Mouse (Mus musculus): ENCODE data around the gene Brinp3. TPM values are rescaled to one million over a fixed set of nuclear protein-coding genes. Genes with fewer than 3 reads are reported as not detected.

The Brinp3 gene
- polyA plus RNA-seq, 1 experiment from 2014 or later: 0.29 TPM

GRCm38 (mm10) chr1:146844087-146844486 lies 349.5 kb downstream of the Brinp3 start:
- ATAC-seq (ENCODE audit: insufficient number of reproducible peaks, low FRiP score, low TSS enrichment, low read depth) (no peak), DNase-seq (ENCODE audit: low spot score) (no peak)
- Histone ChIP-seq H3K4me2 (ENCODE audit: low read depth, severe bottlenecking) (no peak overlapping the region), H3K4me1 (ENCODE audit: control insufficient read depth, insufficient read depth, low read length) (no peaks in the 10 kb centered on the region), H3K27ac (replicated peaks; ENCODE audit: low read depth, low read length) (no peak overlapping the region), H3K9me3 (ENCODE audit: control insufficient read depth, low read length) (no peaks in the 10 kb centered on the region), H3K4me3 (ENCODE audit: low read depth, low read length) (no peak overlapping the region), H3K9ac (ENCODE audit: low read length) (no peak overlapping the region), H3K36me3 (ENCODE audit: control insufficient read depth, insufficient read depth, low read length) (no peaks in the 10 kb centered on the region), H3K27me3 (ENCODE audit: control insufficient read depth, insufficient read depth, low read length) (no peaks in the 10 kb centered on the region)
- WGBS: 79% methylated on average over 2 of the region's 2 CpGs

GRCm38 (mm10) chr1:146848892-146849291 lies 354.3 kb downstream of the Brinp3 start:
- WGBS: 93% methylated on average over 3 of the region's 3 CpGs
- Histone ChIP-seq H3K4me2 (ENCODE audit: low read depth, severe bottlenecking) (no peak overlapping the region), H3K27me3 (ENCODE audit: control insufficient read depth, insufficient read depth, low read length) (no peaks in the 10 kb centered on the region), H3K4me1 (ENCODE audit: control insufficient read depth, insufficient read depth, low read length) (no peaks in the 10 kb centered on the region), H3K9ac (ENCODE audit: low read length) (no peak overlapping the region), H3K4me3 (ENCODE audit: low read depth, low read length) (no peak overlapping the region), H3K36me3 (ENCODE audit: control insufficient read depth, insufficient read depth, low read length) (no peaks in the 10 kb centered on the region), H3K27ac (replicated peaks; ENCODE audit: low read depth, low read length) (no peak overlapping the region), H3K9me3 (ENCODE audit: control insufficient read depth, low read length) (no peaks in the 10 kb centered on the region)
- DNase-seq (ENCODE audit: low spot score): no peak
- no peak for ATAC-seq (ENCODE audit: insufficient number of reproducible peaks, low FRiP score, low TSS enrichment, low read depth)

GRCm38 (mm10) chr1:146850147-146850546 lies 355.6 kb downstream of the Brinp3 start:
- no peak overlapping the region for H3K4me3 ChIP-seq (ENCODE audit: low read depth, low read length)
- WGBS: 77% methylated on average over 2 of the region's 2 CpGs
- H3K9me3 ChIP-seq (ENCODE audit: control insufficient read depth, low read length): no peaks in the 10 kb centered on the region
- no peak overlapping the region for H3K27ac ChIP-seq (replicated peaks; ENCODE audit: low read depth, low read length)
- no peaks in the 10 kb centered on the region for H3K27me3 ChIP-seq (ENCODE audit: control insufficient read depth, insufficient read depth, low read length)
- ATAC-seq (ENCODE audit: insufficient number of reproducible peaks, low FRiP score, low TSS enrichment, low read depth) (no peak), DNase-seq (ENCODE audit: low spot score) (no peak)
- no peaks in the 10 kb centered on the region for H3K36me3 ChIP-seq (ENCODE audit: control insufficient read depth, insufficient read depth, low read length)
- H3K4me2 ChIP-seq (ENCODE audit: low read depth, severe bottlenecking): no peak overlapping the region
- H3K4me1 ChIP-seq (ENCODE audit: control insufficient read depth, insufficient read depth, low read length): no peaks in the 10 kb centered on the region
- H3K9ac ChIP-seq (ENCODE audit: low read length): no peak overlapping the region

GRCm38 (mm10) chr1:146898636-146899035 lies 404.1 kb downstream of the Brinp3 start:
- Histone ChIP-seq H3K36me3 (ENCODE audit: control insufficient read depth, insufficient read depth, low read length) (no peaks in the 10 kb centered on the region), H3K4me2 (ENCODE audit: low read depth, severe bottlenecking) (no peak overlapping the region), H3K4me3 (ENCODE audit: low read depth, low read length) (no peak overlapping the region), H3K27me3 (ENCODE audit: control insufficient read depth, insufficient read depth, low read length) (no peaks in the 10 kb centered on the region), H3K4me1 (ENCODE audit: control insufficient read depth, insufficient read depth, low read length) (no peaks in the 10 kb centered on the region), H3K27ac (replicated peaks; ENCODE audit: low read depth, low read length) (no peak overlapping the region), H3K9me3 (ENCODE audit: control insufficient read depth, low read length) (no peaks in the 10 kb centered on the region), H3K9ac (ENCODE audit: low read length) (no peak overlapping the region)
- no peak for ATAC-seq (ENCODE audit: insufficient number of reproducible peaks, low FRiP score, low TSS enrichment, low read depth)
- DNase-seq (ENCODE audit: low spot score): no peak

- no peak overlapping the region for H3K4me3 ChIP-seq (ENCODE audit: low read depth, low read length)
- ATAC-seq (ENCODE audit: insufficient number of reproducible peaks, low FRiP score, low TSS enrichment, low read depth): no peak
- no peaks in the 10 kb centered on the region for H3K9me3 ChIP-seq (ENCODE audit: control insufficient read depth, low read length)
- no peaks in the 10 kb centered on the region for H3K4me1 ChIP-seq (ENCODE audit: control insufficient read depth, insufficient read depth, low read length)
- H3K27me3 ChIP-seq (ENCODE audit: control insufficient read depth, insufficient read depth, low read length): no peaks in the 10 kb centered on the region
- H3K27ac ChIP-seq (replicated peaks; ENCODE audit: low read depth, low read length): no peak overlapping the region
- 84% methylated on average over 9 of the region's 9 CpGs for WGBS
- no peak overlapping the region for H3K9ac ChIP-seq (ENCODE audit: low read length)
- H3K4me2 ChIP-seq (ENCODE audit: low read depth, severe bottlenecking): no peak overlapping the region
- no peaks in the 10 kb centered on the region for H3K36me3 ChIP-seq (ENCODE audit: control insufficient read depth, insufficient read depth, low read length)
- DNase-seq (ENCODE audit: low spot score): no peak
Observed at GRCm38 (mm10) chr1:146901691-146902090, 407.1 kb downstream of the Brinp3 start.

- 76% methylated on average over 6 of the region's 6 CpGs for WGBS
- Histone ChIP-seq H3K36me3 (ENCODE audit: control insufficient read depth, insufficient read depth, low read length) (no peaks in the 10 kb centered on the region), H3K4me2 (ENCODE audit: low read depth, severe bottlenecking) (no peak overlapping the region), H3K9ac (ENCODE audit: low read length) (no peak overlapping the region), H3K4me3 (ENCODE audit: low read depth, low read length) (no peak overlapping the region), H3K27ac (replicated peaks; ENCODE audit: low read depth, low read length) (no peak overlapping the region), H3K9me3 (ENCODE audit: control insufficient read depth, low read length) (no peaks in the 10 kb centered on the region), H3K4me1 (ENCODE audit: control insufficient read depth, insufficient read depth, low read length) (no peaks in the 10 kb centered on the region), H3K27me3 (ENCODE audit: control insufficient read depth, insufficient read depth, low read length) (no peaks in the 10 kb centered on the region)
- no peak for DNase-seq (ENCODE audit: low spot score)
- ATAC-seq (ENCODE audit: insufficient number of reproducible peaks, low FRiP score, low TSS enrichment, low read depth): no peak
Observed at GRCm38 (mm10) chr1:146939463-146940389, 445.2 kb downstream of the Brinp3 start.
